Mouse (Mus musculus) thymus, postnatal 4 days (tissue): ENCODE measurements around the gene Ubap2.

Experiments
- DNase-seq: peaks from one replicate; pipeline ENCODE4 v3.0.0; 2021

Ubap2 gene

DNA sequence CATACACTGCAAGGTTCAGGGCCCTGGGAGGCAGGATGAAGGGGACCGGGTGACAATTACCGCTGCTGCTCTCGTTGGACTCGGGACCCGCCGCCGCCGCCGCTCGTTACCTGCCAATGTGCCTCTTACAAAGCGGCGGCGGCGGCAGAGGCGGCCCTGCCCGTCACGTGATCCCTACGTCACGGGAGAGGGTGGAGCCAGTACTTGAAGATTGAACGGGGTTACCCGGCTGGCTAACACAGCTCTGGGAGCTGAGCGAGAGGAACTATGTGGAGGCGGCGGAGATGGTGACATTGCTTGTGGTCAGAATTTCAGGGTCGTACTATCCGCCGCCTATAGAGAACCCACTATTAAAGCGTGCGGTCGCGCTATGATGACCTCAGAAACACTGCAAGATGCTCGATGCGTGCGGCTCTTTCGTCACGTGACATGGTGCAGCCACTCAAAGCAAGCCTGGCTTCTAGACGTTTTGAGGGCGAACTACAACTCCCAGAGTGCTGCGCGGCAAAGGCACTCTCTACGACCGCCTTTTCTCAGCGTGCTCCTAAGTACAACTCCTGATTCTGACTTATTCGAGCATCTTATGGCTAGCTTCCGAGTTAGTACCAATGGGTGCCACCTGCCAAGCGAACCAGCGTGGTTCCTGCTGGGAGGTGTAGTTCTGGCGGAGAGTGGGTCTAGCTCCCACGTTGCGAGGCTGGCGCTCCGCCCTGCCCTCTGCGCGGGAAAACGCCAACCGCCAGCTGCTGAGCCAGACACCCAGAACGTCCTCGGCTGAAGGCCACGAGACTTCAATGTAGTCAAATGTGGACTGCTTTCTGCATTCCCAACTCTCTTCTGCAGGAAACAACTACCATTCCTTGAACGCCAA, at the start of gene Ubap2:
TSS of gene Ubap2 (minus strand) at position 165 of the 871 bp plus-strand sequence.
- DNase-seq: peak; percentile 98

DNA sequence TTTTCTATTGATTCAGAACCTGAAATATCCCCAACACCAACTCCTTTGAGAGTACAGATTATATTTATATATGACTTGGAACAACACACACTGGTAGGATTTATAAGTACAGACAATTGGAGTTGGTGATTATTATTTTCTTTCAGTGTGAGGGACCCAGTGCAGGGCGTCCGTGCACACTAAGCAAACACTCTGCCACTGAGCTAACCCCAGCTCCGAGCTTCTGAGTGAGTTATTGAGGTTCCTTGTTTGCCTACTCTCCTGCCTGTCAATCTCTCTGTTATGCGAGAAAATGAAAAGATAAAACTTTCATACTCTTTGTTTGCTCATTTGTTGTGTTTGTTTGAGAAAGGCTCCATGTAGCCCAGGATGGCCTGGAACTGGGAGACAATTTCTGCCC, 46.0 kb upstream of the Ubap2 start:
- no peak for DNase-seq

DNA sequence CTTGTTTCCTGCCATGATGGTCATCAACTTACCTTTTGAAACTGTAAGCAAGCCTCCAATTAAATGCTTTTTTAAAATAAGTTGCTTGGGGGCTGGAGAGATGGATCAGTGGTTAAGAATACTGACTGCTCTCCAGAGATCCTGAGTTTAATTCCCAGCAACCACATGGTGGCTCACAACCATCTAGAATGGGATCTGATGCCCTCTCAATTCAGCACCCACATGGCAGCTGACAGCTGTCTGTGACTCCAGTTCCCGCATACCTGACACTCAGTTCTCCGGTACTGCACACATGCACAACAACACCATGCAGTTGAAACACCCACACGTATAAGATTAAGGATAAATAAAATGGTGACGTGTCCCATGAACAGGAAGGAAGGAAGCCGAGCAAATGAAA, 43.3 kb upstream of the Ubap2 start:
- no peak for DNase-seq

DNA sequence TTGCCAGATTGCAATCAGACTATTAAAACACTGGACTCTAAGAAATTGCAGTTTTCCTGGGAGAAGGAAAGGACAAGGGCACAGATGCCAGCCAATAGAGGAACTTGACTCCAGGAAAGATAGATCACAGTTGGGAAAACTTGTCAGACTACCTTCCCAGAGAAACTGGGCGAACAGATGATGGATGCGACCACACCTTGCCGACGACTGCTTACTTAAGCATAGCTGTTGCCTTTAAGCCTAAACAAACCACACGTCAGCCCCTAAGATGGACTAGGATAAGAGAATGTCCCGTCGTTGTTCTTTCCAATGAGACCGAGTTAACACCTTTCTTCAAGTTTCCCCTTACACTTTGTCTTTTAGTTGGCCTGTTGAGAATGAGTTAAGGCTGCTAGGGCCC, 40.2 kb upstream of the Ubap2 start:
- peak; percentile 23 for DNase-seq

DNA sequence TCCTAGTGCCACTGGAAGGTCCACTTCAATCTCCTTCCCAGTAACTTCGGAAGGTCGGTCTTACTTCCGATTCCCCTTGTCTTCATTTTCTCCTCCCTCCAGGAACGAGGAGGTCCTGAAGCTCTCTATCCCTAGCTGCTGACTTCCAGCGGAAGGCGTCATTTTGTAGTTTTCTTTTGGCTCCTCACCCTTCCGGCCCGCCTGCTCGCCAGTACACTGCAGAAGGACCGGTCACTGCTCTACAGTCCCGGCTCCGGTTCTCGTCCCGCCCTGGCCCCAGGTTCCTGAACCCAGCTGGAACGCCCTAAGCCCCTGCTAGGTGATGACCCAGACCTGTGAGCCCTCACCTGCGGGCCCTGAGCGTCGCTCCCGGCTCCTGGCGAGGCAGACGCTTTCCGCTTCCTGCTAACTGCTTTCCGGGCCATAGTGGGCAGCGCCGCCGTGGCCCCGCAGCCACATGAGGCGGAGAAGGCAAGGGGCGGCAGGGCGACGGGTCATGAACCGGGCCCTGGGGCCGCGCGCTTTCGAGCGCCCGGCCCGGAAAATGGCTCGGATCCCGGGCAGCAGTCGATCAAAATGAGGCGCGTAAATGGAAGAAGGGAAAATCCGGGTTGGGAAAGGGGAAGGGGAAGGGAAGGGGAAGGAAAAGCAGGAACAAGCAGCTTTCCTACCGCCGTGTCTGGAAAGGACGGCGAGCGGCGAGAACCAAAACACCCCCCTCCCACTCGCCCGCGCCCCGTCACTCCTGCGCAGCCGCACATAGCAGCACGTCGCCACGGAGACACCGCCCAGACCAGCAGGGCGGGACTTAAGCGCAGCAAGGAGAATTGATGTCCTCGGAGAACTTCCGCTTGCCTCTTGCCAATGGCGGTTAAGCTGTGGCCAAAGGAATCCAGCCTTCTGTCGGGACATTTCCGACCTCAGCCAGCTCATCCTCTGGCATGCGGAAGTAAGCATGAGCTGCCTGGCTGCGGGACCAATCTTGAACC, 39.5 kb upstream of the Ubap2 start, which contains the start of gene Dcaf12:
TSS of gene Dcaf12 (minus strand) at position 749 of the 989 bp plus-strand sequence.
- peak; percentile 94 for DNase-seq

DNA sequence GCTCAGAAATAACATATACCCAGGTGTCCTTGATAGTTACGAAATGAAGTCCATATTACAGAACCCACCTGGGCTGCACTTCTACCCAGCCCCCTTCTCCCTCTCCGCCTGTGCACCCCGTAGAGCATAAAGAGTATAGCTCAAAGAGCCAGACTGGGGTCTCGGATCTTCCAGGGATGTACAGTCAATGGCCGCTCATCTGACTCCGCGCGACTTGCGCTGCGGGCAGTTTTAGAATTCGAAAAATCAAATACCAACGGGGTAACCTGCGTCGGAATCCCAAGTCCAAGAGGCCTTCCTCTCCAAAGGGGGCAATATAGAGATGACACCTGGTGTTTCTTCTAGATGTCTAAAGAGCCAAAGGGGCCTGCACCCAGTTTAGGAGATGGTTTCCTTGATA, 38.8 kb upstream of the Ubap2 start:
- DNase-seq: peak; percentile 20

DNA sequence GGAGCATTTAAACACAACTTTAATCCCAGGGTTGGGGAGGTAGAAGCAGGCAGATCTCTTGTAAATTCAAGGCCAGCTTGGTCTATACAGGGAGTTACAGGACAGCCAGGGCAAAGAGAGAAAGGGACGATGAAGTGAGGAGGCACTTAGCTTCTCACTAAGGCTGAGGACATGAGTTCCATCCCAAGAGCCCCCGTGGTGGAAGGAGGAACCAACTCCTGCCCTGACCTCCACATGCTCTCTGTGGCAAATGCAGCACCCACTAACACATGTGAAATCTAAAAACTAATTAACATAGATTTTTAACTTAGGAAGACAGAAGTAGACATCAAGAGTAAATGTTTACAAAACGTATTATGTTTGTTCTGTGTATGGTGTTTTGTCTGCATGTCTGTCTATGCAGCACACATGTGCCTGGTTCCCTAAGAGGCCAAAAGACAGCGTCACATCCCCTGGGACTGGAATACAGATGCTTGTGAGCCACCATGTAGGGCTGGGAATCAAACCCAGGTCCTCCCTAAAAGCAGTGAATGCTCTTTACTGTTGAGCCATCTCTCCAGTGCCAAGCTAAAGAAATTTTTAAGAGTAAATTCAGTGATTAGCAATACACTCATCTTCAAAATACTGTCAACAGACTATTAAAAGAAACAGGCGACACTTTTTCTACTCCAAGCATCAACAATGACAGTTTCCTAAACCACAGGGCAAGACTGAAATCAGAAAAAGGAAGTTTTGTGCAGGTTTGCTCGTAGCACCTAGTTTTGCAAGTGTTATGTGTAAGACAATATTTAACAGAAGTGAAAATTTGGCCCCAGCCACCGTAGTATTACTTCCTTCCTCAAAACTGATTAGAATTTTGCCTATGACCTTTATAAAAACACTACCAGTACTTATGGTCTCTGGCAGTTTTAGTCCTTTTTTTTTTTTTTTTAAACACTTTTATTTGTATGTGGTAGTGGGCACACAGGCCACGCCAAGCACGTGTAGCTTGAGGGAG, 35.9 kb upstream of the Ubap2 start:
- DNase-seq: no peak

DNA sequence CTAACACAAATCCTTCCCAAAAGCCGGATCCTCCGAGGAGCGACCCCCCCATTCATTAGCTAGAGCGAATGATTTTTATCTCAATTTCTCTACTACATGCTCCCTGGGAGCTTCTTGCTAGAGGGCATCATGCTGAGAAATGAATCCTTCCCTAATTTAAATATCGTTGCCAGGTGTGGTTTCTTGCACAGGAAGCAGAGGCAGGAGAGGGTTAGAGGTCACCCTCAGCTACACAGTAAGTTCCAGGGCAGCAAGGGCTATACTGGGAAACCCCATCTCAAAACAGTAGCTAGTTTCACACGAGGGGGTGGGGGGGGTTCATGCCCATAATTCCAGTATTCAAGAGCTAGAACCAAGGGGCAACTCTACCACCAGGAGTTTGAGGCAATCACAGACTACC, 32.5 kb upstream of the Ubap2 start:
- no peak for DNase-seq

DNA sequence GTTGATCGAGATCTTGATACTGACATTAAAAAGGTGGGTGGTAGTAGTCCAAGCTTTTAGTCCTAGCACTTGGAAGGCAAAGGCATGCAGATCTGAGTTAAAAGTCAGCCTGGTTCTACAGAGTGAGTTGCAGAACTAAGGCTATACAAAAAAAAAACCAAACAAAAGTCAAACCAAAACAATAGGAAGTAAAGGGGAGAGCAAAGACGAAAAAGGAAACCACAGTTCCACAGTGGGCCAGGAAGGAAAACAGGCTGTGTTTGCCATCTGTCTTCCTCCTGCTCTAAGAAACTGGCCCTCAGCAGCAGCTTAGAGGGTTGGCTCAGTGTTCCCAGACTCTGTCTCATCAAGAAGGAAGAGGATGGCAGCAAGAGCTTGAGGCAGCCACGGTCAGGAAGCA, 29.4 kb upstream of the Ubap2 start:
- peak; percentile 19 for DNase-seq

DNA sequence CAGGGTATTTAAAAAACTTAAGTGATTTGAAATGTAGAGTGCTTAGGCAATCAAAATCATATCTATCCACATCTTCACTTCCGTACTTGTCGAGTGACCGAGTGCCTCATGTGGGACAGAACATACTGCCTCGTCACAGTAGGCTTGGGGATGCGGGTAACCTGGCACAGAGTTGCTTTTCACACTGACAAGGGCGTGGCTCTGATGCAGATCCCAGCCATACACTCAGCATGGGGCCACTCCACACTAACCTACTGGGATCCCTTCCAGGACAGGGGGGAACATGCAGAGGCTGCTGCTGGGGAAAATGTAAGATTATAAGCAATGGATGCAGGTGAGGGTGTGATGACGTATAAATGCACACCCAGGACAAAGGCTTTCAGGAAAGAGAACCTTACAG, 28.7 kb upstream of the Ubap2 start:
- no peak for DNase-seq

DNA sequence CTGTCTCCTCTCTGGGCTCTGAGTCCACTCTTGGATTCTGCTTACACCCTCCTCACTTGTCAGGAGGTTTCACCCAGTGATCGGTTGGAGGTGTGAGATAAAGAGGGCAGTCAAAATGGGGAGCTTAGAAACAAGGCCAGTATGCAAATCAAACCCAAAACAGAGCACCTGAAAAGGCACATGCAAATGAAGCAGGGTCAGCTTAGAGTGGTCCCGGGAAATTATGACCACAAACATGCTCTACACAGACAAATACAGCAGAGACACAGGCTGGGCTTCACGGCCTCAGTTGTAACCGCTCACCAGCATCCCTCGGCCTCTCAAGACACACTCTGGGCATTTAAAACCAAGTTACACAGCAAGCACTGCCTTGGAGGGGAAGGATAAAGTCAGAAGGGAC, 24.0 kb upstream of the Ubap2 start:
- no peak for DNase-seq

DNA sequence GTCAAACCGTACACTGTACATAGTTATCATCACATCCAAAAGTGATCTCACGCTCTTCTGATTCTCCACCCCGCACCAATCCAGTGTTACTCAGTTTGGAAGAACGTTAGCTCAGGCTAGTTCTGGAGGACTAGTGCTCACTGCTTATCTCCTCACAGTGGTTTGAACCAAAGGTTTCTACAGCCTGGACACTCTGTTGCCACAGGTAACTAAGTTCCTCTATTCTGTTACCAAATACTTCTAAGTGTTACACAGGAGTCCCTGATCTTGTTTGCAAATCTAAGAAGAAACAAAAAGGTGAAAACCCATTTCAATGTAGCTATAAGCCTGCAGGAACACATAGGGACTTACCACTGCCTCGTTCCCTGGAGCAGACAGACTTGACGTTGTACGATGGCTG, 21.0 kb upstream of the Ubap2 start:
- DNase-seq: no peak

DNA sequence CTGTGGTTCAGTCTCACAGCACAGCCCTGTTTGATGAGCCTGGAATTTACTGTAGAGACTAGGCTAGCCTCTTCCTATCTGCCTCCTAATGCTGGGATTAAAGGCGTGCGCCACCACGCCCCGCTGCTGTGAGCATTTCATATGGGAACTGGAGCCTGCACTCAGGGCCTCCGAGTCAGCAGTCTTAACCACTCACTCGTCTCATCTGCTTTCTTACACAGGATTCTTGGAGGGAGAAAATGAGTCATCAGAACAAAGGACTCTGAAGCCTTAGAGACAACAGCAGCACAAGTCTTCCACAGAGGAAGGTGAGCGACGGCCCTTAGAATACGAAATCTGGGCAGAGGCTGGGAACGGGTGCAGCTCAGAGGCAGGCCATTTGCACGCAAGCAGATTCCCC, 20.6 kb upstream of the Ubap2 start:
- DNase-seq: no peak

DNA sequence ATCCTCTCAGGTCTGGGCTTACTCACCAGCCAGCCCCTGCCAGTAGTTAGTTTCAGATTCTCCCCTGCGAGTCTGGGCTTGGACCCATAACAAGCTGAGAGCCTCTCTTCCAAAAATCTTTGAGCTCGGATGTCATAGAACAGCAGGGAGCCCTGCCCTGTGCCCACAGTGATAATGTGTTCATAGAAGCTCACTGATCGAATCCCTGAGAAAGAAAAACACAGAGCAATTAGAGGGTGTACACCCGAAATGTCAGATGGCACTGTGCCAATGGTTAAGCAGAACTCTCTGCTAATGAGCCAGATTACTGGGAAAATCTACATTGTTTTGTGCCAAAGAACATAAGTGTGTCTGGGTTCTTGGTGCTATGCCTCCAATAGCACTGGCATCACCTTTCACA, 19.0 kb upstream of the Ubap2 start:
- no peak for DNase-seq

DNA sequence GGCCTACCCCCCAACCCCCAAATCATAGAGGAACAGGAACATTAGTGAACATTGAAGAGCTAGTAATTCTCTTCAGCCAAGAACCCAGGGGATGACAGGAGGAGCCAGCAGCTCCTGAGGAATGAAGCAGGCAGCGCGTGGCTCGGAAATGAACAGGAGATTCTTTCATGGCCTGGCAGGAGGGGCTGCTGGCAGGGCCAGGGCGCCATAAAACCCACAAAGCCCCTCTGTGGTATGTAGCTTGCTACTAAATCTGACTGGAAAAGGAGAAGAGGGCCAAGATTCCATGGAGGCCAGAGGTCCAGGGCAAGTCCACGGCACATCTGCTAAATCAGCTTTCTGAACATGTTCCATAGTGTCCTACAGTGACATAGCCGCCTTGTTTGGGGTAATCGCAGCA, 14.9 kb upstream of the Ubap2 start:
- DNase-seq: no peak

DNA sequence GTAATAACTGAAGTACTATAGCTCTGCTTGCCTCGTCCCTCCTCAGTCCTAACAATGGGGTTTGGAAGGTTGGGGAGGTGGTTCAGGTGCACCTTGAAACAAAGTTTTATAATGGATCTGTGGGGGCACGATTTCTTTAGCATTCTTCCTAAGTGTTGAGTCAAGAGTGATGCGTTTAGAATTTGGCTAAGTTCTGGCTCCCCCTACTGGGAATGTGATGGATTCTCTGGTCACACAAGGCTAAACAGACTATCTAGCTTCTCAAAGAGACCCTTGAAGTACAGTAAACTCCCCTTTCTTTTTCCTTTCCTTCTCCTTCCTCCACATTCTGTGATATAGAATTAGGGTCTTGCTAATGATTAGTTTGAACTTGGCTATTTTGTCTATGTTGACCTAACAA, 11.5 kb upstream of the Ubap2 start:
- DNase-seq: peak; percentile 18

DNA sequence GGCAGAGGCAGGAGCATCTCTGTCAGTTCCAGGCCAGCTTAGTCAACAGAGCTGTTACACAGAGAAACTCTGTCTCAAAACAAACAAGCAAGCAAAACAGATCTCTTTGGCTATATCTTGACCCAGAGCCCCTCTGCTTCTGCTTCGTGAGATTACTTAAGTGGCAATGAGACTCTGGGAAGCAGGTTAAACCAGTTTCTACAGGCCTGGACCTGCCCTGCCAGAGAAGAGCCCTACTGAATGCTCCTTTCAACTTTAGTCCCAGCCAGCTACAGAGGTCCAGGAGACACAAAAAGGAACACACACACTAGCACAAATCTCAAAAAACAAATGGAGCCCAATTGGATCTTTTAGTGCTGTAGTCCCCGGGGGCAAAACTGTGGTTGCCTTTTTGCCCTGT, 9.1 kb upstream of the Ubap2 start:
- DNase-seq: no peak

DNA sequence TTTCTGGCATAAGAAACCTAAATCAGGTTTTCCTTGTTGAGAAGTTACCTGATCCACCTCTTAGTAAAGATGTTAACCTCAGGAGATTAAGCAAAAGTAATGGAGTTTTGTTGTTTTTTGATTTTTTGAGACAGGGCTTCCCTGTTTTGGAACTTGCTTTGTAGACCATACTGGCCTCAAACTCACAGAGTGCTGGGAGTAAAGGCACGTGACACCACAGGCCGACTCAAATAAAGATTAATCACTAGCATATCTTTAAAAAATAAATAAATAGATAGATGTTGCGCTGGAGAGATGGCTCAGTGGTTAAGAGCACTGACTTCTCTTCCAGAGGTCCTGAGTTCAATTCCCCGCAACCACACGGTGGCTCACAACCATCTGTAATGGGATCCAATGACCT, 983 bp upstream of the Ubap2 start:
- DNase-seq: no peak

DNA sequence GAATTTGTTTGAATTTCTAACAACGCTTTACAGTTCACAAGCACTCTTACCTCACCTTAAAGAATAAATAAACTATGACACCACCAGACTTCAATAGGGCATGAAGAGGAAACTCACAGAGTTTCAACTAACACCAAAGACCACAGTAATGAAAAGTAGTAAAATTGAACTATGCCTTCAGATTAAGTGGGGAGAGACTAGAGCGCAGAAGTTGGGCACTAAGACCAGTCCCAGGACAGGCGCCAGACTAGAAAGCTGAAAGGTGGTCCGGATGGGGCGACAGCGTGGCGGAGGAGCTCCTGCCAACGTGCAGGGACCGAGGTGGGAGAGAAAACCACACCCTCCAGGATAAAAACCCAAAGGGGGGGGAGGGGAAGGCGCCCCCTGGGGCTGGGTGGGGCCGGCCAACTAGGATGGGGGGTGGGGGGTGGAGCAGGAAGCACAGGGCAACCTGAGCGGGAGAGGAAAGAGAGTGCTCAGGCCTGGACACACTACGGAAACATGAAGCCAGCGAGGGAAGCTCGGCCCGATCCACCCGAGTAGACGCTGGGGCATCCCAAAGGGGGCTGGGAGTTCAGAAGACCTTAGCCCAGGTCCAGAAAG, 466 bp downstream of the Ubap2 start:
- DNase-seq: no peak

DNA sequence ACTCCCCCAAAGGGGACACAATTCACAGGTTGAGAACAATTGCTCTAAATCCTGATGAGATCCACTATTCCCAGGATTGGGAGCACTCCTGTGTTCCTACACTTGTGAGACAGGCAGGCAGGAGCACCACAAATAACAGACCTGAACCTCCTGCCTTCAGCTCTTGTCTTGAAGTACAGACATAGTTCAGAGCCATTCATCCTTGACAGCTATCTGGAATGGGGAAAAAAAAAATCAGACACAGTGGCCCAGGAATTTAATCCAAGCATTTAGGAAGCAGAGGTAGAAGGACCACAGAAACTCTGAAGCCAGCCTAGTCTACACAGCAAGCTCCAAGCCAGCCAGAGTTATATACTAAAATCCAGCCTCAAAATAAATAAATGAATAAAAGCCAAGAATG, 6.8 kb downstream of the Ubap2 start:
- DNase-seq: no peak

DNA sequence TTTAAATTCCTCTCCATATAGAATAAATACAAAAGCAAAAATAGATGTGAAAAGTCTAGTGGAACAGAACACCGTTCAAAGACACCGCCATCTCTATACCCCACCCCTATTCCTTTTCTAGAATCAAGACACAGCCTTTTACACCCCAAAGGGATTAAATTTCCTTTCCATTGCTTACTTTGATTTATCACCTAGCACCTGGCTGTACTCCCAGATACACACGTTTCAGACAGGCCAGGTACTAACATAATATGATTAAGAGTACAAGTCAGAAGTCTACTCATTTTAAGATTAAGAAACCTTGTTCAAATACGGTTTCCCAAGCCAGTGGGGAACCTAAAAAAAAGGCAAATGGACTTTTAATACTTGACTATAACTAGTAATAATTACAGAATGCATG, 8.6 kb downstream of the Ubap2 start:
- no peak for DNase-seq

DNA sequence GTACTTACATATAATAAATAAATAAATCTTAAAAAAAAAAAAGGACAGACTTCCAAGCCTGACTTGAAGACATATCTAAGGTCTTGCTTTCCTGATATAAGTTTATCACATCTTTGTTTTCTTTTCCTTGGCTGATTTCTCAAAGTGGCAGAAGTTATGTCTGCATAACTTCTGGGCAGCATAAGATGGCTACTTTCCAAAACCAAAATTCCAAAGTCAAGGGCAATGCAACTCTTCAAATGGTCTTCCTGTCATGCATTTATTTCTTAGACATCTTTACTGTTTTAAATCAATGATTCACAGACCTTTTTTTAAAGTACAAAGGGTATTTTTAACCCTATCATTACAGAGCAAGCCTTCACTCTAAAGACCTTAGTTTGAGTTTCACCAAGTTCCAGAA, 14.3 kb downstream of the Ubap2 start:
- DNase-seq: no peak
